Mouse (Mus musculus) limb, embryonic 13.5 days (tissue): ENCODE measurements around the gene Rgs21. TPM values are rescaled to one million over a fixed set of nuclear protein-coding genes. Genes with fewer than 3 reads are reported as not detected.

ENCODE experiments used
- ATAC-seq: fragments of 200-750 bp; cut with Nextera tagmentation; 2 replicates; pipeline ENCODE4 v1.8.0; 2017; ENCODE audit warnings: low read depth, moderate number of reproducible peaks, moderate TSS enrichment; ENCODE audit not compliant: low FRiP score
- H3K27ac ChIP-seq: fragments of 300-500 bp; sonication (generic); 2 replicates; pipeline ENCODE4 v1.5.1; 2015; ENCODE audit warnings: inconsistent platforms, mild to moderate bottlenecking, moderate library complexity
- H3K27me3 ChIP-seq: fragments of 300-500 bp; sonication (generic); 2 replicates; pipeline ENCODE4 v1.6.1; 2015; ENCODE audit warnings: mild to moderate bottlenecking, inconsistent platforms
- H3K36me3 ChIP-seq: fragments of 300-500 bp; sonication (generic); 2 replicates; pipeline ENCODE4 v1.6.1; 2015; ENCODE audit warnings: inconsistent platforms, mild to moderate bottlenecking, moderate library complexity
- H3K4me1 ChIP-seq: fragments of 300-500 bp; sonication (generic); 2 replicates; pipeline ENCODE4 v1.6.1; 2015; ENCODE audit warnings: inconsistent platforms
- H3K4me2 ChIP-seq: fragments of 300-500 bp; sonication (generic); replicated peaks from 2 replicates; pipeline ENCODE4 v1.6.1; 2015; ENCODE audit warnings: inconsistent platforms, mild to moderate bottlenecking, moderate library complexity
- H3K4me3 ChIP-seq: fragments of 300-500 bp; sonication (generic); 2 replicates; pipeline ENCODE4 v1.5.1; 2015; ENCODE audit warnings: moderate library complexity, mild to moderate bottlenecking, inconsistent platforms
- H3K9ac ChIP-seq: fragments of 300-500 bp; sonication (generic); 2 replicates; pipeline ENCODE4 v1.6.1; 2015; ENCODE audit warnings: mild to moderate bottlenecking, inconsistent platforms
- H3K9me3 ChIP-seq: fragments of 300-500 bp; sonication (generic); 2 replicates; pipeline ENCODE4 v1.6.1; 2016; ENCODE audit warnings: inconsistent platforms
- WGBS: fragments of 180-500 bp; shearing (Covaris S2); methylation state at CpG from one replicate; pipeline ENCODE4 v1.1.7; 2015; 5-methylcytosine and 5-hydroxymethylcytosine counted together
- polyA plus RNA-seq: library from polyadenylated mRNA; unstranded; fragments of >200 nt; fragmentation: Nextera tagmentation; extraction: Ambion mirVana; gene quantifications from 2 replicates; pipeline ENCODE4 v1.2.1, GENCODE M21; 2015

Gene Rgs21
- polyA plus RNA-seq, 1 experiment from 2014 or later: not detected

GRCm38 (mm10) chr1:144498725-144499124 lies 68.7 kb downstream of the Rgs21 start:
- no peak for ATAC-seq
- Histone ChIP-seq H3K27ac (no peak overlapping the region), H3K9ac (no peak overlapping the region), H3K27me3 (no peaks in the 10 kb centered on the region), H3K9me3 (no peaks in the 10 kb centered on the region), H3K4me2 (no peak overlapping the region), H3K4me3 (no peak overlapping the region), H3K4me1 (no peaks in the 10 kb centered on the region), H3K36me3 (no peaks in the 10 kb centered on the region)

- Histone ChIP-seq H3K4me3 (no peak overlapping the region), H3K9ac (no peak overlapping the region), H3K9me3 (no peaks in the 10 kb centered on the region), H3K36me3 (no peaks in the 10 kb centered on the region), H3K4me1 (no peaks in the 10 kb centered on the region), H3K4me2 (no peak overlapping the region), H3K27ac (no peak overlapping the region), H3K27me3 (no peaks in the 10 kb centered on the region)
- no peak for ATAC-seq
- WGBS: 46% methylated on average over 3 of the region's 3 CpGs
Measured at GRCm38 (mm10) chr1:144498051-144498450, 69.4 kb downstream of the Rgs21 start.

GRCm38 (mm10) chr1:144493336-144493735 lies 74.1 kb downstream of the Rgs21 start:
- Histone ChIP-seq H3K9ac (no peak overlapping the region), H3K4me2 (no peak overlapping the region), H3K4me3 (no peak overlapping the region), H3K27me3 (no peaks in the 10 kb centered on the region), H3K9me3 (no peaks in the 10 kb centered on the region), H3K36me3 (no peaks in the 10 kb centered on the region), H3K4me1 (no peaks in the 10 kb centered on the region), H3K27ac (no peak overlapping the region)
- no peak for ATAC-seq
- WGBS: 86% methylated on average over 1 of the region's 1 CpGs

GRCm38 (mm10) chr1:144488223-144488835 lies 79.1 kb downstream of the Rgs21 start:
- 86% methylated on average over 5 of the region's 5 CpGs for WGBS
- no peak overlapping the region for H3K27ac ChIP-seq
- no peaks in the 10 kb centered on the region for H3K27me3 ChIP-seq
- no peak overlapping the region for H3K4me2 ChIP-seq
- ATAC-seq: no peak
- H3K4me1 ChIP-seq: no peaks in the 10 kb centered on the region
- H3K4me3 ChIP-seq: no peak overlapping the region
- no peak overlapping the region for H3K9ac ChIP-seq
- no peaks in the 10 kb centered on the region for H3K9me3 ChIP-seq
- no peaks in the 10 kb centered on the region for H3K36me3 ChIP-seq

Other genes starting within 250 kb of the Rgs21 start
- 1.8 and 2.0 TPM in 2 replicates for gene Rgs18, start 207.8 kb upstream of the Rgs21 start, polyA plus RNA-seq